Mouse (Mus musculus) skeletal muscle tissue, adult 2 months (tissue): ENCODE measurements around the gene Clrn2.

ENCODE experiments used
- DNase-seq: peaks from one replicate; pipeline ENCODE4 v3.0.0-alpha.2; 2012; ENCODE audit warnings: low read depth, low spot score

The Clrn2 gene

DNA sequence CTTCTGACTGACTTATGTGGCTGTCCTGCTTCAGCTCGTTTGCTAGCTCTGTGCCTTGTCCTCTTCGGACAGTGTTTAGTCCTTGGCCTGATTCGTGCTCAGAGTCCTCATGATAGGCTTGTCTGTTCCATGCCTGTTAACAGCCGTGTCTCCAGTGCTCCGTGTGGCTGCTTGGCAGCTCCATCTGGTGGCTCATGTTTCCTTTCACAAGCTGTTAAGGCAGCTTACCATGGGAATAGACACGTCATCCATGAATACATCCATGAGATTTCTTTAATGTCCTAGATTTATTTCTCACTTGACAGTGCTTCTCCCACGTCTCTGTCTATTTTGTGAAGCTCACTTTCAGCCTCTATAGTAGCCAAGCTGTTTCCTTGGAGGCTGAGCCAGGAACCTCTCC is 56.5 kb downstream of the Clrn2 start:
- DNase-seq = no peak

DNA sequence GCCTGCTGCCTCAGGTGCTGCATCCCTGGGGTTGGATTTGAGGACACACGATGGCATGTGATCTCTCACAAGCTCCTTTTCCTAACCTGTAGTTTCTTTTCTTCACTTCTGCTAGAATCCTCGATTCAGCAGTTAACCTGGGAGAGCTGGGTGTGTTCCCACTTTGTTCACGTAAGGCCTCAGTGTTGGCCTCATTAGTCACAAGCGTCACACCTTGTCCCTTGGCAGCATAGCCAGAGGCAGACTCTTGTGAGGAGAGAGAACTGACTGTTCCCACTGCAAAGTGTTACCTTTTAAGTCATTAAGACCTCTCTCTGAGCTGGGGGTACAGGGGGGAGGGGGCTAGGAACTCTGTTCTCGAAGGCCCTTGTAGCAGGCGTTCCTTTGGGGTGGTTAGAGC is 59.4 kb downstream of the Clrn2 start:
- DNase-seq = no peak

DNA sequence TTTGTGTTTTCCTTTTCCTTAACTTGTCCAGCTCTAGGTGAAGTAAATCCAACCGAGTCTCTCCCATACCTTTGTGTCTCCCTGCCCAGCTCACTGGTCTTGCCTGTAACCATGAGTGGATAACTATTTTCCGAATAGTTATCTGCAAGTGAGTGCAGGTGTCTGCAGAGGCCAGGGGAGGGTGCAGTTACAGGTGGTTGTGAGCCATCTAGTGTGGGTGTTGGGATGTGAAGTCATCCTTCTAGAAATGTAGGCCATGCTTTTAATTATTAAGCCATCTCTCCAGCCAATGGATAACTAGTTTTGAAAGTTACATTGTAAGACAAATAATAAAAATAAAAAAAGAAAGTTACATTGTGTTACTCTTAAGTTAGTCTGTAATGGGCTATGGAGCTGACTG is 60.0 kb downstream of the Clrn2 start:
- DNase-seq = no peak
